Mouse (Mus musculus) liver, adult 2 months (tissue): Measurements from ENCODE around the gene Rere. TPM values are rescaled to one million over a fixed set of nuclear protein-coding genes. Genes with fewer than 3 reads are reported as not detected.
"Not testable (repeated sequence)": the region's sequence is repeated elsewhere in the genome, so short reads cannot be mapped to it uniquely, and the experiment has no call there.

Experiments
- DNase-seq: peaks from one replicate; pipeline ENCODE4 v3.0.0-alpha.2; 2011; ENCODE audit warnings: low read depth, low spot score; ENCODE audit errors: extremely low read depth
- H3K27ac ChIP-seq: fragments of 200-500 bp; replicated peaks from 2 replicates; pipeline ENCODE4 v1.5.1; 2012; ENCODE audit warnings: low read depth, mild to moderate bottlenecking, control low read depth, inconsistent platforms, low read length; ENCODE audit not compliant: insufficient read depth
- H3K27me3 ChIP-seq: fragments of 200-500 bp; 2 replicates; pipeline ENCODE4 v1.6.1; 2012; ENCODE audit warnings: mild to moderate bottlenecking, moderate library complexity, low read length, inconsistent platforms; ENCODE audit not compliant: control insufficient read depth, insufficient read depth
- H3K36me3 ChIP-seq: fragments of 200-500 bp; 2 replicates; pipeline ENCODE4 v1.6.1; 2012; ENCODE audit warnings: low read length, inconsistent platforms; ENCODE audit not compliant: control insufficient read depth, insufficient read depth
- H3K4me1 ChIP-seq: fragments of 200-500 bp; 2 replicates; pipeline ENCODE4 v1.6.1; 2011; ENCODE audit warnings: low read length; ENCODE audit not compliant: control insufficient read depth, insufficient read depth
- H3K4me3 ChIP-seq: fragments of 200-500 bp; 2 replicates; pipeline ENCODE4 v1.5.1; 2011; ENCODE audit warnings: low read depth, mild to moderate bottlenecking, control low read depth, low read length, moderate library complexity; ENCODE audit not compliant: insufficient read depth
- H3K79me2 ChIP-seq: fragments of 200-500 bp; 2 replicates; pipeline ENCODE4 v1.6.1; 2012; ENCODE audit warnings: inconsistent platforms, mild to moderate bottlenecking, low read length, moderate library complexity; ENCODE audit not compliant: control insufficient read depth, insufficient read depth
- H3K9ac ChIP-seq: fragments of 200-500 bp; 2 replicates; pipeline ENCODE4 v1.6.1; 2012; ENCODE audit warnings: low read depth, mild to moderate bottlenecking, control low read depth, inconsistent platforms, low read length
- CTCF ChIP-seq: fragments of 200-500 bp; IDR thresholded peaks from 2 replicates; pipeline ENCODE4 v1.5.1; 2011; ENCODE audit warnings: low read depth, low read length, control low read depth
- POLR2A ChIP-seq: fragments of 200-500 bp; IDR thresholded peaks from 2 replicates; pipeline ENCODE4 v1.6.1; 2011; ENCODE audit warnings: low read length, control low read depth; ENCODE audit not compliant: insufficient read depth; ENCODE audit errors: extremely low read depth
- WGBS: fragments of 180-500 bp; shearing (Covaris S2); methylation state at CpG from one replicate; pipeline ENCODE4 v1.1.7; 2018; 5-methylcytosine and 5-hydroxymethylcytosine counted together
- polyA plus RNA-seq: library from polyadenylated mRNA; depleted of rRNA; stranded (reverse); fragments of >200 nt; gene quantifications from 2 replicates; pipeline ENCODE4 v1.2.3, GENCODE M21; 2012
- total RNA-seq: library from RNA; depleted of rRNA; stranded (reverse); fragments of >200 nt; gene quantifications from 2 replicates; pipeline ENCODE4 v1.2.3, GENCODE M21; 2014

Rere gene
- total and polyA plus RNA-seq, 2 experiments: 8.8 to 10.0 TPM

GRCm38 (mm10) chr4:150552751-150553600 is 271.5 kb downstream of the Rere start:
- 76% methylated on average over 15 of the region's 15 CpGs for WGBS
- peaks cover 9% of the 10 kb centered on the region for H3K4me1 ChIP-seq
- H3K79me2 ChIP-seq: no peaks in the 10 kb centered on the region; the same call in 1 of the 2 replicates
- DNase-seq: no peak
- TF ChIP-seq POLR2A: no peak
- TF ChIP-seq CTCF: no peak
- no peaks in the 10 kb centered on the region for H3K27me3 ChIP-seq
- H3K9ac ChIP-seq: no peak overlapping the region
- no peak overlapping the region for H3K4me3 ChIP-seq
- H3K27ac ChIP-seq: no peak overlapping the region
- no peaks in the 10 kb centered on the region for H3K36me3 ChIP-seq

DNA sequence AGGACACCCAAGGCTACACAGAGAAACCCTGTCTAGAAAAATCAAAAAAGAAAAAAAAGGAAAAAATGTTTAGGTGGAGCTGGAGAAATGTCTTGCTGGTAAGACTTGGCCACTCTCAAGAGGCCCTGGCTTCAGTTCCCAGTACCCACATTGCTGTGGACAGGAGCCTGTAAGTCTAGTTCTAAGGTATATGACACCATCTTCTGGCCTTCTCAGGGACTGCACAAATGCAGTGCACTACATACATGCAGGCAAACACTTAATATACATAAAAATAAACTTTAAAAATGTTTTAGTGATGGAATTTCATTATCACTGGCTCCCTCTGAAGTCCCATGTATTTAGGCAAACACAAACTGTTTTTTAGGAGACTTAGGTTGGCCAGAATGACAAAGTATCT is 274.3 kb downstream of the Rere start:
- Histone ChIP-seq H3K4me1 (peaks cover 7% of the 10 kb centered on the region), H3K9ac (no peak overlapping the region), H3K4me3 (no peak overlapping the region), H3K79me2 (no peaks in the 10 kb centered on the region; the same call in 1 of the 2 replicates), H3K27ac (no peak overlapping the region), H3K36me3 (no peaks in the 10 kb centered on the region), H3K27me3 (no peaks in the 10 kb centered on the region)
- DNase-seq: no peak
- TF ChIP-seq POLR2A (no peak), CTCF (0 out of 2 replicates have a peak, but pooled peaks have one; percentile 13)

- Histone ChIP-seq H3K36me3 (no peaks in the 10 kb centered on the region), H3K79me2 (no peaks in the 10 kb centered on the region; the same call in 1 of the 2 replicates), H3K4me1 (peaks cover 7% of the 10 kb centered on the region), H3K27me3 (no peaks in the 10 kb centered on the region), H3K27ac (peak overlapping the region; percentile 44), H3K4me3 (no peak overlapping the region), H3K9ac (no peak overlapping the region)
- TF ChIP-seq CTCF: no peak
- no peak for TF ChIP-seq POLR2A
- DNase-seq: peak; percentile 43
- 47% methylated on average over 17 of the region's 17 CpGs for WGBS
These were observed 275.2 kb downstream of the Rere start for GRCm38 (mm10) chr4:150556382-150557221.

GRCm38 (mm10) chr4:150557289-150557688 is 275.8 kb downstream of the Rere start:
- not testable (repeated sequence) for H3K27ac ChIP-seq, H3K4me3 ChIP-seq, H3K36me3 ChIP-seq, H3K27me3 ChIP-seq, H3K4me1 ChIP-seq, H3K79me2 ChIP-seq, H3K9ac ChIP-seq, DNase-seq
- WGBS: 79% methylated on average over 3 of the region's 3 CpGs

DNA sequence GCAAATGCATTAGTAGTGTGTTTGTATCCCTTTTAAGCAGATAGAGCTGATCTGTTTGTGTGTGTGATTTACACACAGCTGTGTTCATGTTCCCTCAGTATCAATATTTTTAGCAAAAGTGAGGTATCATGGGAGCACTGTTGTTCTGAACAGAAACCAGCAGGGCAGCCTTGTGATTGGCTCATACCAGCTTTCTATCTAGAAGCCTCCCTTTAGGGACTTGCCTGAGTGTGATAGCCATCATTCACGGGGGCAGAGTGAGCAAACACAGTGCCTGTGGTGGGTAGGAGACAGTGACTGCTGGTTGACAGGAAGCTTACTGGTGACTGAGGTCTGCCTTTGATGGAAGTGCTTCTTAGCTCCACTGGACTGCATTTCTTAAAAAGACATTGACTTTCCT is 276.5 kb downstream of the Rere start:
- 60% methylated on average over 1 of the region's 1 CpGs for WGBS
- Histone ChIP-seq H3K4me1 (peaks cover 7% of the 10 kb centered on the region), H3K4me3 (no peak overlapping the region), H3K79me2 (no peaks in the 10 kb centered on the region; the same call in 1 of the 2 replicates), H3K27me3 (no peaks in the 10 kb centered on the region), H3K9ac (no peak overlapping the region), H3K36me3 (no peaks in the 10 kb centered on the region), H3K27ac (no peak overlapping the region)
- TF ChIP-seq POLR2A (no peak), CTCF (no peak)
- DNase-seq: no peak
